Mouse (Mus musculus) erythroblast, embryonic 14.5 days (primary cell): ENCODE results near the gene Smarcd3.

Experiments used
- GATA1 ChIP-seq: IDR thresholded peaks from 2 replicates; pipeline ENCODE4 v1.6.1; 2012; ENCODE audit warnings: low read length, inconsistent platforms, mixed read lengths
- TAL1 ChIP-seq: IDR thresholded peaks from 3 replicates; pipeline ENCODE4 v1.6.1; 2012; ENCODE audit warnings: low read length, inconsistent platforms, mixed read lengths

GRCm38 (mm10) chr5:24609388-24609787 is 14.8 kb downstream of the Smarcd3 start:
- no peak for TF ChIP-seq GATA1
- no peak for TF ChIP-seq TAL1
